Mouse (Mus musculus) hindbrain, embryonic 16.5 days (tissue): ENCODE data around the gene Eif3c. TPM values are rescaled to one million over a fixed set of nuclear protein-coding genes. Genes with fewer than 3 reads are reported as not detected.
A peak's percentile ranks its signal among the peaks of the same experiment; 100 is the strongest.

ENCODE experiments used
- ATAC-seq: fragments of 200-750 bp; cut with Nextera tagmentation; 2 replicates; pipeline ENCODE4 v1.8.0; 2017; ENCODE audit warnings: moderate TSS enrichment, moderate library complexity
- H3K27ac ChIP-seq: fragments of 300-500 bp; sonication (generic); 2 replicates; pipeline ENCODE4 v1.5.1; 2014; ENCODE audit warnings: low read depth, mild to moderate bottlenecking, control low read depth, low read length, moderate library complexity
- H3K27me3 ChIP-seq: fragments of 300-500 bp; sonication (generic); replicated peaks from 2 replicates; pipeline ENCODE4 v1.6.1; 2014; ENCODE audit warnings: low read length; ENCODE audit not compliant: control insufficient read depth, insufficient read depth
- H3K36me3 ChIP-seq: fragments of 300-500 bp; sonication (generic); 2 replicates; pipeline ENCODE4 v1.6.1; 2014; ENCODE audit warnings: mild to moderate bottlenecking, low read length, moderate library complexity, mixed read lengths; ENCODE audit not compliant: control insufficient read depth, insufficient read depth
- H3K4me1 ChIP-seq: fragments of 300-500 bp; sonication (generic); 2 replicates; pipeline ENCODE4 v1.6.1; 2014; ENCODE audit warnings: low read depth, low read length; ENCODE audit not compliant: control insufficient read depth, insufficient read depth
- H3K4me2 ChIP-seq: fragments of 300-500 bp; sonication (generic); 2 replicates; pipeline ENCODE4 v1.6.1; 2014; ENCODE audit warnings: mild to moderate bottlenecking, low read length, control low read depth, moderate library complexity
- H3K4me3 ChIP-seq: fragments of 300-500 bp; sonication (generic); 2 replicates; pipeline ENCODE4 v1.5.1; 2014; ENCODE audit warnings: mild to moderate bottlenecking, low read length, control low read depth, moderate library complexity
- H3K9ac ChIP-seq: fragments of 300-500 bp; sonication (generic); 2 replicates; pipeline ENCODE4 v1.6.1; 2014; ENCODE audit warnings: low read depth, mild to moderate bottlenecking, control low read depth, low read length, moderate library complexity
- H3K9me3 ChIP-seq: fragments of 300-500 bp; sonication (generic); 2 replicates; pipeline ENCODE4 v1.6.1; 2014; ENCODE audit warnings: mild to moderate bottlenecking, low read length, moderate library complexity; ENCODE audit not compliant: control insufficient read depth
- WGBS: fragments of 180-500 bp; shearing (Covaris S2); extraction: QIAGEN DNeasy Blood & Tissue Kit; methylation state at CpG from one replicate; pipeline ENCODE4 v1.1.7; 2014; 5-methylcytosine and 5-hydroxymethylcytosine counted together
- polyA plus RNA-seq: library from polyadenylated mRNA; unstranded; fragments of >200 nt; fragmentation: Nextera tagmentation; extraction: Ambion mirVana; gene quantifications from 2 replicates; pipeline ENCODE4 v1.2.1, GENCODE M21; 2015

Eif3c gene
- polyA plus RNA-seq, 1 experiment from 2014 or later: 172 TPM

GRCm38 (mm10) chr7:126581661-126582060, 15.4 kb upstream of the Eif3c start:
- 84% methylated on average over 6 of the region's 6 CpGs for WGBS
- H3K4me3 ChIP-seq: no peak overlapping the region
- ATAC-seq: no peak

GRCm38 (mm10) chr7:126579172-126579571, 13.0 kb upstream of the Eif3c start:
- H3K36me3 ChIP-seq: peaks cover 9% of the 10 kb centered on the region
- peaks cover 10% of the 10 kb centered on the region for H3K4me1 ChIP-seq
- no peaks in the 10 kb centered on the region for H3K9me3 ChIP-seq
- H3K27ac ChIP-seq: no peak overlapping the region
- H3K9ac ChIP-seq: no peak overlapping the region
- no peak for ATAC-seq
- H3K27me3 ChIP-seq: no peaks in the 10 kb centered on the region
- no peak overlapping the region for H3K4me2 ChIP-seq
- WGBS: 60% methylated on average over 8 of the region's 8 CpGs
- no peak overlapping the region for H3K4me3 ChIP-seq

More at GRCm38 (mm10) chr7:126581661-126582060, 15.4 kb upstream of the Eif3c start:
- peaks cover 10% of the 10 kb centered on the region for H3K4me1 ChIP-seq
- peak overlapping the region; percentile 31 for H3K4me2 ChIP-seq
- H3K9me3 ChIP-seq: no peaks in the 10 kb centered on the region
- no peaks in the 10 kb centered on the region for H3K27me3 ChIP-seq
- peaks cover 9% of the 10 kb centered on the region for H3K36me3 ChIP-seq
- H3K9ac ChIP-seq: no peak overlapping the region
- no peak overlapping the region for H3K27ac ChIP-seq

- Histone ChIP-seq H3K9me3 (no peaks in the 10 kb centered on the region), H3K27ac (no peak overlapping the region), H3K4me1 (peaks cover 2% of the 10 kb centered on the region), H3K27me3 (no peaks in the 10 kb centered on the region), H3K9ac (no peak overlapping the region), H3K36me3 (peaks cover 15% of the 10 kb centered on the region), H3K4me3 (no peak overlapping the region), H3K4me2 (no peak overlapping the region)
- no peak for ATAC-seq
- WGBS: 47% methylated on average over 8 of the region's 8 CpGs
Measured at GRCm38 (mm10) chr7:126576946-126577345, 10.7 kb upstream of the Eif3c start.

- under 1% methylated on average over 25 of the region's 28 CpGs for WGBS
Measured at GRCm38 (mm10) chr7:126565693-126566092, 518 bp downstream of the Eif3c start.

GRCm38 (mm10) chr7:126556635-126557034, 9.6 kb downstream of the Eif3c start:
- Histone ChIP-seq H3K4me3 (no peak overlapping the region), H3K9me3 (no peaks in the 10 kb centered on the region), H3K9ac (no peak overlapping the region), H3K4me2 (no peak overlapping the region), H3K4me1 (no peaks in the 10 kb centered on the region), H3K27ac (no peak overlapping the region), H3K36me3 (peaks cover 64% of the 10 kb centered on the region), H3K27me3 (no peaks in the 10 kb centered on the region)
- 96% methylated on average over 5 of the region's 5 CpGs for WGBS
- ATAC-seq: no peak

More at GRCm38 (mm10) chr7:126565693-126566092, 518 bp downstream of the Eif3c start:
- Histone ChIP-seq H3K4me3 (peak overlapping the region; percentile 69), H3K4me1 (peaks cover 8% of the 10 kb centered on the region), H3K9me3 (no peaks in the 10 kb centered on the region), H3K27me3 (no peaks in the 10 kb centered on the region), H3K27ac (peak overlapping the region; percentile 62; the same call in 1 of the 2 replicates), H3K9ac (peak overlapping the region; percentile 75), H3K36me3 (peaks cover 27% of the 10 kb centered on the region), H3K4me2 (peak overlapping the region; percentile 60)
- ATAC-seq: no peak; the same call in 1 of the 2 replicates

- Histone ChIP-seq H3K27ac (no peak overlapping the region), H3K9me3 (no peaks in the 10 kb centered on the region), H3K4me3 (no peak overlapping the region), H3K4me1 (no peaks in the 10 kb centered on the region), H3K4me2 (no peak overlapping the region), H3K27me3 (no peaks in the 10 kb centered on the region), H3K9ac (no peak overlapping the region), H3K36me3 (peaks cover 70% of the 10 kb centered on the region)
- WGBS: 95% methylated on average over 1 of the region's 1 CpGs
- ATAC-seq: no peak
Measured at GRCm38 (mm10) chr7:126554796-126555195, 11.4 kb downstream of the Eif3c start.

GRCm38 (mm10) chr7:126545631-126546030, 20.6 kb downstream of the Eif3c start:
- H3K9me3 ChIP-seq: no peaks in the 10 kb centered on the region
- no peak overlapping the region for H3K9ac ChIP-seq
- H3K4me1 ChIP-seq: no peaks in the 10 kb centered on the region
- no peak for ATAC-seq
- H3K4me2 ChIP-seq: no peak overlapping the region
- peaks cover 42% of the 10 kb centered on the region for H3K36me3 ChIP-seq
- no peaks in the 10 kb centered on the region for H3K27me3 ChIP-seq
- 93% methylated on average over 2 of the region's 2 CpGs for WGBS
- no peak overlapping the region for H3K4me3 ChIP-seq
- no peak overlapping the region for H3K27ac ChIP-seq

GRCm38 (mm10) chr7:126541661-126542060, 24.6 kb downstream of the Eif3c start:
- Histone ChIP-seq H3K36me3 (peaks cover 11% of the 10 kb centered on the region), H3K9ac (no peak overlapping the region), H3K27me3 (peaks cover 5% of the 10 kb centered on the region; the same call in 1 of the 2 replicates), H3K4me1 (no peaks in the 10 kb centered on the region), H3K4me2 (no peak overlapping the region), H3K27ac (no peak overlapping the region), H3K4me3 (no peak overlapping the region), H3K9me3 (no peaks in the 10 kb centered on the region)
- 95% methylated on average over 1 of the region's 1 CpGs for WGBS
- ATAC-seq: no peak

GRCm38 (mm10) chr7:126537820-126538585, 28.2 kb downstream of the Eif3c start:
- H3K27ac ChIP-seq: no peak overlapping the region
- ATAC-seq: no peak
- no peak overlapping the region for H3K9ac ChIP-seq
- H3K9me3 ChIP-seq: no peaks in the 10 kb centered on the region
- no peak overlapping the region for H3K4me3 ChIP-seq
- H3K4me2 ChIP-seq: no peak overlapping the region
- H3K4me1 ChIP-seq: peaks cover 4% of the 10 kb centered on the region
- WGBS: 75% methylated on average over 5 of the region's 5 CpGs
- no peaks in the 10 kb centered on the region for H3K36me3 ChIP-seq
- peaks cover 5% of the 10 kb centered on the region; the same call in 1 of the 2 replicates for H3K27me3 ChIP-seq
